21 mouse cellular contexts compared by ENCODE assay signal in genomic region chr2:80298334-80298733, GRCm38 (mm10). TPM values are rescaled to one million over a fixed set of nuclear protein-coding genes. Genes with fewer than 3 reads are reported as not detected.
"Had no signal": no experiment of that assay in that cellular context is flagged by ENCODE, and none has a peak within 500 bp of the region (broad histone marks: within the 10 kb centered on the region; RNA-seq: fewer than 3 reads in every experiment).

No protein-coding gene starts in this region.

- DNase-seq: kidney, adult 11 months; kidney, adult 9 months; kidney, postnatal 10 days; lung, postnatal 14 days; right cerebral cortex, adult 18-20 months; right cerebral cortex, postnatal 25 days had no signal

- H3K4me2 ChIP-seq: liver, embryonic 11.5 days; lung, embryonic 15.5 days; midbrain, embryonic 11.5 days; midbrain, embryonic 15.5 days; neural tube, embryonic 13.5 days had no signal

- H3K36me3 ChIP-seq: limb, embryonic 10.5 days; lung, embryonic 15.5 days; midbrain, embryonic 15.5 days; neural tube, embryonic 13.5 days had no signal

- H3K27me3 ChIP-seq: lung, embryonic 15.5 days; midbrain, embryonic 15.5 days; neural tube, embryonic 13.5 days had no signal

- H3K27ac ChIP-seq: limb, embryonic 10.5 days; lung, embryonic 15.5 days; midbrain, embryonic 15.5 days; neural tube, embryonic 13.5 days; stomach, postnatal 0 days had no signal

- H3K9me3 ChIP-seq: limb, embryonic 10.5 days; lung, embryonic 15.5 days; midbrain, embryonic 15.5 days; neural tube, embryonic 13.5 days had no signal

- H3K4me3 ChIP-seq: limb, embryonic 10.5 days; lung, embryonic 15.5 days; midbrain, embryonic 15.5 days; neural tube, embryonic 13.5 days had no signal

- ATAC-seq: midbrain, embryonic 15.5 days had no signal

- H3K9ac ChIP-seq: lung, embryonic 15.5 days; midbrain, embryonic 15.5 days; neural tube, embryonic 13.5 days had no signal

- H3K4me1 ChIP-seq: limb, embryonic 10.5 days; midbrain, embryonic 15.5 days; neural tube, embryonic 13.5 days had no signal

RNA-seq across cellular contexts. Expression of gene Prdx6b, which starts 6.1 kb away (rescaled TPM):
- total RNA-seq: layer of hippocampus, adult 8-10 months; layer of hippocampus, postnatal 14 days; left cerebral cortex, adult 18-20 months; left cerebral cortex, postnatal 10 days had no signal
- polyA plus RNA-seq: large intestine, adult 2 months; limb, embryonic 10.5 days; limb, embryonic 14.5 days; liver, embryonic 11.5 days; liver, embryonic 16.5 days; lung, embryonic 15.5 days; midbrain, embryonic 11.5 days; midbrain, embryonic 15.5 days; neural tube, embryonic 13.5 days; small intestine, adult 2 months; stomach, postnatal 0 days had no signal
